Mouse (Mus musculus) lung, embryonic 14.5 days (tissue): ENCODE measurements around the gene Gm8660. TPM values are rescaled to one million over a fixed set of nuclear protein-coding genes. Genes with fewer than 3 reads are reported as not detected.
"Not testable (repeated sequence)": the region's sequence is repeated elsewhere in the genome, so short reads cannot be mapped to it uniquely, and the experiment has no call there.

Experiments
- ATAC-seq: fragments of 200-750 bp; cut with Nextera tagmentation; 2 replicates; pipeline ENCODE4 v1.8.0; 2017; ENCODE audit warnings: mild to moderate bottlenecking, moderate TSS enrichment, moderate library complexity; ENCODE audit not compliant: insufficient read depth
- DNase-seq: peaks from one replicate; pipeline ENCODE4 v3.0.0-alpha.2; 2015
- H3K27ac ChIP-seq: fragments of 300-500 bp; sonication (generic); 2 replicates; pipeline ENCODE4 v1.5.1; 2014; ENCODE audit warnings: low read depth, mild to moderate bottlenecking, moderate library complexity
- H3K27me3 ChIP-seq: fragments of 300-500 bp; sonication (generic); 2 replicates; pipeline ENCODE4 v1.6.1; 2014; ENCODE audit warnings: low read length, control low read depth; ENCODE audit not compliant: insufficient read depth
- H3K36me3 ChIP-seq: fragments of 300-500 bp; sonication (generic); 2 replicates; pipeline ENCODE4 v1.6.1; 2014; ENCODE audit warnings: control low read depth; ENCODE audit not compliant: insufficient read depth
- H3K4me1 ChIP-seq: fragments of 300-500 bp; sonication (generic); 2 replicates; pipeline ENCODE4 v1.6.1; 2014; ENCODE audit warnings: antibody characterized with exemption, control low read depth; ENCODE audit not compliant: insufficient read depth
- H3K4me2 ChIP-seq: fragments of 300-500 bp; sonication (generic); 2 replicates; pipeline ENCODE4 v1.6.1; 2014; ENCODE audit warnings: mild to moderate bottlenecking
- H3K4me3 ChIP-seq: fragments of 300-500 bp; sonication (generic); 2 replicates; pipeline ENCODE4 v1.5.1; 2014; ENCODE audit warnings: low read depth, low read length
- H3K9ac ChIP-seq: fragments of 300-500 bp; sonication (generic); 2 replicates; pipeline ENCODE4 v1.6.1; 2014
- H3K9me3 ChIP-seq: fragments of 300-500 bp; sonication (generic); 2 replicates; pipeline ENCODE4 v1.6.1; 2016; ENCODE audit warnings: low read depth, low read length, control low read depth
- WGBS: fragments of 180-500 bp; shearing (Covaris S2); extraction: QIAGEN DNeasy Blood & Tissue Kit; methylation state at CpG from one replicate; pipeline ENCODE4 v1.1.7; 2014; 5-methylcytosine and 5-hydroxymethylcytosine counted together
- polyA plus RNA-seq: library from polyadenylated mRNA; unstranded; fragments of >200 nt; fragmentation: Nextera tagmentation; extraction: Ambion mirVana; gene quantifications from 2 replicates; pipeline ENCODE4 v1.2.1, GENCODE M21; 2014

Gm8660 gene
- polyA plus RNA-seq, result not detected in 2 replicates

DNA sequence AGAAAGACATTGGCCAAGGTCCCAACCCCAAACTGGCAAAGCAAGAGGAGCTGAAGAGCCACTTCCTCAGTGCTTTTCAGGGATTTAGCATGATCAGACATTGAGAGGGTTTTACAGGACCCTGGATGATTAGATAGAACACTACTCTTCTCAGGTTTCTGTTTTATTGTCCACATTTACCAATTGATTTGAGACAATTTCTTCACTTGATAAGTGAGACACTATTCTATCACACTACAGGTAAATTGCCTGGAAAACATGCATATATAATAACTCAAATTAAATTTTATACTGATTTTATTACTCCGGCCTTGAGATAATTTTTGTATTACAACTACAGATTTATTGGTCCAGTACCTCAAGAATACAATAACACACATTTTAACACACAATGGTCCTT is at the start of gene Gm8660:
TSS of gene Gm8660 (minus strand) at position 101 of the 400 bp plus-strand sequence.
- not testable (repeated sequence) for H3K9me3 ChIP-seq, H3K4me1 ChIP-seq, H3K27me3 ChIP-seq, ATAC-seq, H3K36me3 ChIP-seq, H3K9ac ChIP-seq, H3K4me3 ChIP-seq, H3K27ac ChIP-seq, DNase-seq, H3K4me2 ChIP-seq
- no CpG with 5 or more reads among the region's 1 CpGs for WGBS

DNA sequence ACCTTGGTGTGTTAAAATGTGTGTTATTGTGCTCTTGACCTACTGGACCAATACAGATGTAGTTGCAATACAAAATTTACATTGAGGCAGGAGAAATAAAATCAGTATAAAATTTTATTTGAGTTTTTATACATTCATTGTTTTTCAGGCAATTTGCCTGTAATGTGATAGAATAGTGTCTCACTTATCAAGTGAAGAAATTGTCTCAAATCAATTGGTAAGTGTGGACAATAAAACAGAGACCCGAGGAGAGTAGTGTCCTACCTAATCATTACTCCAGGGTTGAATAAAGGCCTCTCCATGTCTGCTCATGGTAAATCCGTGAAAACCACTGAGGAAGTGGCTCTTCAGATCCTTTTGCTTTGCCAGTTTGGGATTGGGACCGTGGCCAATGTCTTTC is 42.4 kb upstream of the Gm8660 start, which contains the start of gene Vmn1r148:
TSS of gene Vmn1r148 (plus strand) at position 301 of the 400 bp plus-strand sequence.
- not testable (repeated sequence) for H3K4me1 ChIP-seq, H3K9me3 ChIP-seq, H3K9ac ChIP-seq, H3K36me3 ChIP-seq, H3K27ac ChIP-seq, H3K4me3 ChIP-seq, H3K4me2 ChIP-seq, ATAC-seq, DNase-seq, H3K27me3 ChIP-seq
- no CpG with 5 or more reads among the region's 3 CpGs for WGBS

DNA sequence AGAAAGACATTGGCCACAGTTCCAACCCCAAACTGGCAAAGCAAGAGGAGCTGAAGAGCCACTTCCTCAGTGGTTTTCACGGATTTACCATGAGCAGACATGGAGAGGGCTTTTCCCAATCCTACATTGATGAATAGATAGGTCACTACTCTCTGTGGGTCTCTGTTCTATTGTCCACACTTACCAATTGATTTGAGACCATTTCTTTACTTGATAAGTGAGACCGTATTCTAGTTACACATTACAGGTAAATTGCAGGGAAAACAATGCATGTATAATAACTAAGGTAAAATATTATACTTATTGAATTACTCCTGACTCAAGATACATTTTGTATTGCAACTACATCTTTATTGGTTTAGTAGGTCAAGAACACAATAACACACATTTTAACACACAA is 41.2 kb downstream of the Gm8660 start, which contains the start of gene Gm4187:
TSS of gene Gm4187 (minus strand) at position 101 of the 400 bp plus-strand sequence.
- not testable (repeated sequence) for ATAC-seq, H3K9ac ChIP-seq, H3K36me3 ChIP-seq, H3K27ac ChIP-seq, H3K4me1 ChIP-seq, DNase-seq, H3K9me3 ChIP-seq, H3K4me3 ChIP-seq, H3K27me3 ChIP-seq, H3K4me2 ChIP-seq
- WGBS, result no CpG with 5 or more reads among the region's 2 CpGs

Other genes starting within 250 kb of the Gm8660 start
- gene Gm10666, start 236.3 kb downstream of the Gm8660 start, polyA plus RNA-seq, result not detected in 2 replicates
- gene Vmn1r142, start 207.0 kb downstream of the Gm8660 start, polyA plus RNA-seq, result not detected in 2 replicates
- not detected in 2 replicates for gene Vmn1r143, start 181.7 kb downstream of the Gm8660 start, polyA plus RNA-seq
- not detected in 2 replicates for gene Gm8653, start 169.8 kb downstream of the Gm8660 start, polyA plus RNA-seq
- gene Gm8453, start 141.6 kb downstream of the Gm8660 start, polyA plus RNA-seq, result not detected in 2 replicates
- not detected in 2 replicates for gene Gm4187, start 41.3 kb downstream of the Gm8660 start, polyA plus RNA-seq
- not detected in 2 replicates for gene Vmn1r148, start 42.5 kb upstream of the Gm8660 start, polyA plus RNA-seq
- not detected in 2 replicates for gene Vmn1r149, start 67.2 kb upstream of the Gm8660 start, polyA plus RNA-seq
- not detected in 2 replicates for gene Gm10665, start 93.0 kb upstream of the Gm8660 start, polyA plus RNA-seq
- not detected in 2 replicates for gene Vmn1r151, start 128.6 kb upstream of the Gm8660 start, polyA plus RNA-seq
- gene Vmn1r152, start 151.9 kb upstream of the Gm8660 start, polyA plus RNA-seq, result not detected in 2 replicates
- gene Gm8677, start 163.8 kb upstream of the Gm8660 start, polyA plus RNA-seq, result not detected in 2 replicates
- gene Gm4201, start 194.3 kb upstream of the Gm8660 start, polyA plus RNA-seq, result not detected in 2 replicates
- not detected in 2 replicates for gene Gm4565, start 217.1 kb upstream of the Gm8660 start, polyA plus RNA-seq